ENCODE assay signal across 11 mouse cellular contexts in the genomic region with DNA sequence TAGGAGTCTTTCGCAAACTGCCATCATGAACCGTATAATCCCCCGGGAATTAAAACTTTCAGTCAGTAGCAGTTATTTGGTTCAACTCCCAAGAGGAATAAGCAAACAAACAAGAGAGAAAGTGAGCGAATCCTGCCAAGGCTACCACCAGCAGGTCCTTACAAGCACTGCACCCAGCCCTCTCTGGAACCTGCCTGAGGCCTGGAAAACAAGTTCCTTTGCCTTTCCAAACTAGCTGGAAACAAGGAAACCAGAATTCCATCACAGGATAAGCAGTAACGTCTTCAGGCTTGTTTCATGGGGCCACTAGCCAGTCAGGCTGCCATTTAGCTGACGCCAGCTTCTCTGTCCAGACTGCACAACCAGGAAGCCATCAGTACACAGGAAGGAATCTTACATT. TPM values are rescaled to one million over a fixed set of nuclear protein-coding genes. Genes with fewer than 3 reads are reported as not detected.
DNase-seq lines count a peak whose midpoint lies in the region; ATAC-seq and TF ChIP-seq lines count a peak whose summit lies in the region.
"Had no signal": no experiment of that assay in that cellular context is flagged by ENCODE, and none has a peak within 500 bp of the region (broad histone marks: within the 10 kb centered on the region; RNA-seq: fewer than 3 reads in every experiment).

No protein-coding gene starts in this region.

- no peak for ATAC-seq in kidney, postnatal 0 days (replicated peaks; ENCODE audit: low FRiP score, low read depth)
- ATAC-seq: intestine, embryonic 16.5 days had no signal

- H3K4me1 ChIP-seq in kidney, postnatal 0 days (replicated peaks; ENCODE audit: insufficient read depth, low read length): no peaks in the 10 kb centered on the region

- peak overlapping the region; percentile 80 for H3K27ac ChIP-seq in gastrocnemius, adult 2 months
- peak overlapping the region; percentile 3; the same call in 1 of the 2 replicates for H3K27ac ChIP-seq in kidney, postnatal 0 days
- H3K27ac ChIP-seq: heart, embryonic 13.5 days had no signal

- no peaks in the 10 kb centered on the region for H3K36me3 ChIP-seq in kidney, postnatal 0 days (ENCODE audit: insufficient read depth, low read length)

- no peaks in the 10 kb centered on the region for H3K9me3 ChIP-seq in kidney, postnatal 0 days (replicated peaks; ENCODE audit: low read length)
- H3K9me3 ChIP-seq: heart, embryonic 13.5 days had no signal

- H3K4me3 ChIP-seq in gastrocnemius, adult 2 months: peak overlapping the region; percentile 2; the same call in 1 of the 2 replicates
- H3K4me3 ChIP-seq in kidney, postnatal 0 days (replicated peaks; ENCODE audit: low read depth, low read length): no peak overlapping the region
- H3K4me3 ChIP-seq: heart, embryonic 13.5 days had no signal

- DNase-seq in gastrocnemius, adult 2 months: peak; percentile 33
- no peak for DNase-seq in gastrocnemius, postnatal 4 days (ENCODE audit: low spot score in 2 of 2)
- peak; percentile 20 for DNase-seq in NIH3T3 (ENCODE audit: low read depth)
- peak; percentile 44 for DNase-seq in heart, adult 8-10 months (ENCODE audit: low spot score)
- DNase-seq in kidney, postnatal 0 days (ENCODE audit: low spot score): peak; percentile 11
- DNase-seq in spleen, postnatal 4 days (ENCODE audit: low spot score in 2 of 2): no peak
- DNase-seq in cerebellum, adult 11 months: no peak
- no peak for DNase-seq in adrenal gland, adult 8-10 months
- DNase-seq: cerebellum, adult 11-12 months had no signal

- intact Hi-C loops in gastrocnemius, adult 2 months (cut with DNase I): loop anchor here (5.0 kb wide), 1 partner anchor 37 kb away; a partner anchor contains a TSS

- H3K4me2 ChIP-seq in kidney, postnatal 0 days (ENCODE audit: low read length): no peak overlapping the region
- H3K4me2 ChIP-seq: heart, embryonic 13.5 days had no signal

- no peak overlapping the region for H3K9ac ChIP-seq in kidney, postnatal 0 days (ENCODE audit: low read depth, low read length)
- H3K9ac ChIP-seq: heart, embryonic 13.5 days had no signal

- no peaks in the 10 kb centered on the region for H3K27me3 ChIP-seq in kidney, postnatal 0 days (ENCODE audit: insufficient read depth, low read length)
- H3K27me3 ChIP-seq: heart, embryonic 13.5 days had no signal

- WGBS in kidney, postnatal 0 days: 65% methylated on average over 6 of the region's 6 CpGs

- peak; percentile 36 for TF ChIP-seq CTCF in gastrocnemius, adult 2 months (IDR thresholded peaks at IDR 0.05)
- peak; percentile 14; the same call in 1 of the 2 replicates for TF ChIP-seq CTCF in kidney, postnatal 0 days (IDR thresholded peaks at IDR 0.05; ENCODE audit: low read depth)

RNA-seq across cellular contexts. Expression of a gene that starts 37.4 kb away (rescaled TPM):
- 1 to 10 TPM; 6.6 to 8.9 TPM for total RNA-seq in gastrocnemius, adult 2 months (2021)
- 10 to 100 TPM in 1 of 2 experiments, 1 to 10 TPM in 1; 9.7 to 11.4 TPM for total RNA-seq in gastrocnemius, postnatal 4 days (2021)
- 10 to 100 TPM; 12.4 to 17.7 (median 16.4) TPM for total RNA-seq in heart, adult 8-10 months (2022)
- polyA plus RNA-seq in kidney, postnatal 0 days (2015; fragmentation: Nextera tagmentation; extraction: Ambion mirVana): 4.6 TPM in 2 replicates
- total RNA-seq in adrenal gland, adult 8-10 months (2022): 10 to 100 TPM; 17.2 to 74.1 (median 37.1) TPM

Comparison
In these comparisons a context has a peak if more than half of its experiments do, and no peak if none do; other contexts are left out.
1. DNase-seq: peak in gastrocnemius, adult 2 months (single experiment), NIH3T3 (single experiment), heart, adult 8-10 months (single experiment) and kidney, postnatal 0 days (single experiment); none in gastrocnemius, postnatal 4 days (0 of 2), spleen, postnatal 4 days (0 of 2), cerebellum, adult 11 months (single experiment) and adrenal gland, adult 8-10 months (single experiment).